Comparison of ENCODE assay signal across 13 mouse cellular contexts in the genomic region with DNA sequence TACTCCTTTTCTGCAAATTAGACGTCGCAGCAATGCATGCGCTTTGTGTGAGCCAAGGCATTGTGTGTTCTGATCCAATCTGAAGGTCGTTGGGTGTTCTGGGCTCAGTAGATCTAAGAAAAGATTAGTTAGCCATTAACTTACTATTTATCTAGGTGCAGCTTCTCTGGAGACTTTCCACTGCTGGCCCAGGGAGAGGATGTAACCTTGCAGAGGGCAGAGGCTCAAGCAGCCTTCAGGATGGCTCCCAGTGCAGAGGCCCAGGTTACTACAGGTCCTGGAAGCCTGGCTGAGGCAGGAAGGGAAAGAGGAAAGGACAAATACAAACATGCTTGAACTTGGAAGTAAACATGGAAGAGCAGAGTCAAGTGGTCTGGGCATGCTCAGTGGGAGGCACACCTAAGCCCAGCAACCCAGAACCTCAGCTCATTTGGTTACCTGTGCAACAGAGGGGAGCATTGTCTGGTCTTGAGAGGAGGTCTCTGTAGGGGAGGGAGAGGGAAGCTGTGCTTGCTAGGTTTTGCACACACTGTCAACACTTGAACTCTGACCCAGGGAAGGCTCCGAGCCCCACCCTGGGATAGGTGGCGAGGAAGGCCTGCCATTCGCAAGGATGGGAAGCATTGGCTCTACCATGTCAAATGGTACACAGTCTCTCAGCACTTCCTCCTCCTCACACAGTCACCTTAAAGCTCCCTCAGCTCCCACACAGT. TPM values are rescaled to one million over a fixed set of nuclear protein-coding genes. Genes with fewer than 3 reads are reported as not detected.
DNase-seq lines count a peak whose midpoint lies in the region; TF ChIP-seq lines count a peak whose summit lies in the region.
"Had no signal": no experiment of that assay in that cellular context is flagged by ENCODE, and none has a peak within 500 bp of the region (broad histone marks: within the 10 kb centered on the region; RNA-seq: fewer than 3 reads in every experiment).

No protein-coding gene starts in this region.

- no peaks in the 10 kb centered on the region for H3K36me3 ChIP-seq in testis, adult 2 months (ENCODE audit: control insufficient read depth, insufficient read depth, low read length)
- H3K36me3 ChIP-seq in thymus, adult 2 months (ENCODE audit: control insufficient read depth, insufficient read depth, low read length) = no peaks in the 10 kb centered on the region
- H3K36me3 ChIP-seq: liver, embryonic 15.5 days had no signal

- no peak for TF ChIP-seq CTCF in testis, adult 2 months (IDR thresholded peaks at IDR 0.05; ENCODE audit: control insufficient read depth, insufficient read depth, insufficient replicate concordance, low read depth, low read length)
- no peak for TF ChIP-seq CTCF in thymus, adult 2 months (IDR thresholded peaks at IDR 0.05; ENCODE audit: borderline replicate concordance, control insufficient read depth, extremely low read depth, insufficient read depth, low read length, poor library complexity)

- H3K27ac ChIP-seq in testis, adult 2 months (ENCODE audit: control insufficient read depth, insufficient read depth, low read depth, low read length) = 0 out of 2 replicates have a peak overlapping the region, but pooled peaks have one; percentile 1
- H3K27ac ChIP-seq in thymus, adult 2 months (ENCODE audit: control insufficient read depth, insufficient read depth, low read length) = no peak overlapping the region
- H3K27ac ChIP-seq: liver, embryonic 15.5 days had no signal

- TF ChIP-seq POLR2A in testis, adult 2 months (IDR thresholded peaks at IDR 0.05; ENCODE audit: control insufficient read depth, low read depth, low read length) = no peak
- no peak for TF ChIP-seq POLR2A in thymus, adult 2 months (IDR thresholded peaks at IDR 0.05; ENCODE audit: control insufficient read depth, extremely low read depth, insufficient read depth, low read length, poor library complexity)

- no peaks in the 10 kb centered on the region for H3K4me1 ChIP-seq in testis, adult 2 months (ENCODE audit: control insufficient read depth, insufficient read depth, low read length)
- no peaks in the 10 kb centered on the region for H3K4me1 ChIP-seq in thymus, adult 2 months (replicated peaks; ENCODE audit: control insufficient read depth, insufficient read depth, low read length)

- no peak overlapping the region for H3K4me3 ChIP-seq in testis, adult 2 months (ENCODE audit: control insufficient read depth, low read depth, low read length)
- no peak overlapping the region for H3K4me3 ChIP-seq in thymus, adult 2 months (ENCODE audit: control insufficient read depth, insufficient read depth, low read length)
- H3K4me3 ChIP-seq: liver, embryonic 15.5 days had no signal

- no peaks in the 10 kb centered on the region for H3K27me3 ChIP-seq in testis, adult 2 months (ENCODE audit: control insufficient read depth, insufficient read depth, low read length)
- H3K27me3 ChIP-seq in thymus, adult 2 months (ENCODE audit: control insufficient read depth, insufficient read depth, low read length) = no peaks in the 10 kb centered on the region
- H3K27me3 ChIP-seq: liver, embryonic 15.5 days had no signal

- peak; percentile 22 to 51 for DNase-seq in adrenal gland, adult (ENCODE audit: inconsistent age in 2 of 2, low spot score in 1 of 2)
- DNase-seq in adrenal gland, postnatal 25 days = no peak
- DNase-seq in testis, postnatal 10 days (ENCODE audit: low spot score) = no peak
- peak; percentile 60 to 81 for DNase-seq in kidney, postnatal 25 days
- DNase-seq in cerebellum, adult 9-11 months = no peak
- no peak for DNase-seq in thymus, adult 2 months
- no peak for DNase-seq in right cerebral cortex, adult 18-20 months
- DNase-seq: gastrocnemius, postnatal 36 days; left cerebral cortex, postnatal 4 days; spleen, adult 18-20 months; thymus, adult 18-20 months had no signal

- 96% methylated on average over 7 of the region's 7 CpGs for WGBS in thymus, adult 2 months

RNA-seq across cellular contexts. Expression of gene Snx9, which starts 27.3 kb away (rescaled TPM):
- 48.2 and 51.3 TPM in 2 replicates for total RNA-seq in adrenal gland, postnatal 25 days (2021)
- 7.1 and 7.9 TPM in 2 replicates for polyA plus RNA-seq in testis, adult 2 months (2012; rRNA removed)
- 11.2 and 12.5 TPM in 2 replicates for polyA plus RNA-seq in thymus, adult 2 months (2012; rRNA removed)

Comparison
In these comparisons a context has a peak if more than half of its experiments do, and no peak if none do; other contexts are left out.
1. DNase-seq: peak in adrenal gland, adult (2 of 2) and kidney, postnatal 25 days (2 of 2); none in adrenal gland, postnatal 25 days (single experiment), testis, postnatal 10 days (single experiment), cerebellum, adult 9-11 months (single experiment), thymus, adult 2 months (single experiment) and right cerebral cortex, adult 18-20 months (single experiment).